Mouse (Mus musculus): ENCODE measurements around the gene AI837181.

Gene AI837181

GRCm38 (mm10) chr19:5472857-5473256 is 47.9 kb downstream of the AI837181 start:
- no peak for DNase-seq (ENCODE audit: low spot score in 2 of 2)

GRCm38 (mm10) chr19:5473720-5474119 is 48.8 kb downstream of the AI837181 start, which contains the start of gene Efemp2:
TSS of gene Efemp2 (plus strand) at chr19:5473954.
- DNase-seq (ENCODE audit: low spot score in 2 of 2): peak in 1 of 2 experiments; percentile 48

- no peak for DNase-seq (ENCODE audit: low spot score in 2 of 2)
Observed at GRCm38 (mm10) chr19:5474281-5475068, 49.5 kb downstream of the AI837181 start.

- no peak for DNase-seq (ENCODE audit: low spot score in 2 of 2)
Observed at GRCm38 (mm10) chr19:5475069-5475714, 50.2 kb downstream of the AI837181 start.
